Mouse (Mus musculus) cerebellum, adult 2 months (tissue): Measurements from ENCODE around the gene H1fx. TPM values are rescaled to one million over a fixed set of nuclear protein-coding genes. Genes with fewer than 3 reads are reported as not detected.
A peak's percentile ranks its signal among the peaks of the same experiment; 100 is the strongest.

Experiments used
- DNase-seq, 2 experiments: peaks; one replicate each; pipeline ENCODE4 v3.0.0; 2021
- H3K27ac ChIP-seq: fragments of 200-500 bp; 2 replicates; pipeline ENCODE4 v1.5.1; 2012; ENCODE audit warnings: low read length, control low read depth, inconsistent platforms; ENCODE audit not compliant: insufficient read depth
- H3K27me3 ChIP-seq: fragments of 200-500 bp; 2 replicates; pipeline ENCODE4 v1.6.1; 2012; ENCODE audit warnings: inconsistent platforms, mild to moderate bottlenecking, low read length, moderate library complexity; ENCODE audit not compliant: control insufficient read depth, insufficient read depth
- H3K4me1 ChIP-seq: fragments of 200-500 bp; 2 replicates; pipeline ENCODE4 v1.6.1; 2011; ENCODE audit warnings: low read length; ENCODE audit not compliant: control insufficient read depth, insufficient read depth
- H3K4me3 ChIP-seq: fragments of 200-500 bp; replicated peaks from 2 replicates; pipeline ENCODE3; 2011; ENCODE audit warnings: mild to moderate bottlenecking, low read depth, low read length, control low read depth; ENCODE audit not compliant: insufficient read depth
- CTCF ChIP-seq: fragments of 200-500 bp; IDR thresholded peaks from 2 replicates; pipeline ENCODE4 v1.5.1; 2011; ENCODE audit warnings: low read depth, mild to moderate bottlenecking, control low read depth, low read length, moderate library complexity, borderline replicate concordance; ENCODE audit not compliant: insufficient read depth
- POLR2A ChIP-seq: fragments of 200-500 bp; IDR thresholded peaks from 2 replicates; pipeline ENCODE4 v1.6.1; 2011; ENCODE audit warnings: low read length, control low read depth, borderline replicate concordance; ENCODE audit not compliant: insufficient read depth
- WGBS: fragments of 180-500 bp; shearing (Covaris S2); methylation state at CpG from one replicate; pipeline ENCODE4 v1.1.7; 2018; 5-methylcytosine and 5-hydroxymethylcytosine counted together
- polyA plus RNA-seq: library from polyadenylated mRNA; depleted of rRNA; stranded (reverse); fragments of >200 nt; gene quantifications from 2 replicates; pipeline ENCODE4 v1.2.3, GENCODE M21; 2012

Gene H1fx
- polyA plus RNA-seq, 1 experiment, result 38.2 TPM

DNA sequence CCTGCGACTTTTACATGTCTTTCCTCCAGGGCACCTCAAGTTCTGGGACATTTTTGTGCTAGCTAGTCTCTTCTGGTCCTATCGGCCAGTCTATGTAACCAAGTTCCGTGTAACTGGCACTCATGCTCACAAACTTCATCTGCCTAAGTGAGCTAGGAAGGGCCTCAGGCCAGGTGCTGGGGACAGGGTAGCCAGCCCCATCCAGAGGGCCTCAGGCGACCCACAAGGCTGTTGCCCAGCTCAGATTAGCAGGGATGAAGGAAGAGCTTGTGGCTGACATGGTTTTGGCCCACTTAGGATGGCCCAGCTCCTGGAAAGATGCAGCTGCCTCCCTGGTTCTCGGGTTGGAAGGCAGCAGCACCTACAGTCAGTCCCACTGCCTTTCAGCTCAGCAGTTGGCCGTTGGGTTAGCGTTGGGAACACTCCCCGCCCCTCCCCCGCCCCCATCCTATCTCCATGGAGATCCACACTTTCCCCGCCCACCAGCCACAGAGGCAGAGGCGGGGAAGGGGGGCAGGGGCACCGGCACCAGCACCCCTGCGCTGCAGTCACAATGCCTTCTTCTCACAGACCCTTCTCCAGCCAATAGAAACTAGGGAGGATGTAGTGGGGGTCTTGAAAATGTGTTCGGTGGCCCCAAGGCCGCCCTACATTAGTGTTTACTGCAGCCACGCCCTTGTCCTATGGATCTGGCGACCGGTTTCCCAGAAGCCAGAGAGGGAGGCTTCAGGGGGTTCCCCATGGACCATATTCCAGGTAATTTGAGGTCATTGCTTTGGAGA is 12.5 kb upstream of the H1fx start:
- 19% methylated on average over 18 of the region's 18 CpGs for WGBS
- DNase-seq, result no peak
- Histone ChIP-seq H3K4me1 (peaks cover 4% of the 10 kb centered on the region; the same call in 1 of the 2 replicates), H3K27ac (no peak overlapping the region), H3K4me3 (no peak overlapping the region), H3K27me3 (no peaks in the 10 kb centered on the region)
- no peak for TF ChIP-seq POLR2A
- TF ChIP-seq CTCF, result no peak

DNA sequence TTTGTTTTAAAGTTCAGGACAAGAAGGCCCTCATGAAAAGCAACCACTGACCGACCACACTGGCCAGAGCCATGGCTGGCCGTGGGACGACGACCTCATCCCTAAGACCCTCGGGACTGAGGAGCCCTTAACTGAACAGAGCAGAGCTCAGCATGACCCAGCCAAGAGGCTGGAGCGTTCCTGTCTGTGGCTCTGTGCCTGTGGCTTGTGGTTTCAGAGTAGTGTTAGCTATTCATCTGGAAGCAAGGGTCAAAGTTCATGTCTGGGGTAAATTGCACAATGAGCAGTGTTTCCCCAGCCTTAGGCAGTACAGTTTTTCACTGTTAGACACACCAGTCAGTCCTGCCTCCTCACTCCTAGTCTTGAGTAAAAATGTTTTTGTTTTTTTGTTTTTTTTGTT is 11.3 kb upstream of the H1fx start:
- DNase-seq, result no peak
- Histone ChIP-seq H3K4me3 (no peak overlapping the region), H3K4me1 (peaks cover 4% of the 10 kb centered on the region; the same call in 1 of the 2 replicates), H3K27ac (no peak overlapping the region), H3K27me3 (no peaks in the 10 kb centered on the region)
- WGBS, result 44% methylated on average over 6 of the region's 6 CpGs
- no peak for TF ChIP-seq POLR2A
- TF ChIP-seq CTCF, result no peak

DNA sequence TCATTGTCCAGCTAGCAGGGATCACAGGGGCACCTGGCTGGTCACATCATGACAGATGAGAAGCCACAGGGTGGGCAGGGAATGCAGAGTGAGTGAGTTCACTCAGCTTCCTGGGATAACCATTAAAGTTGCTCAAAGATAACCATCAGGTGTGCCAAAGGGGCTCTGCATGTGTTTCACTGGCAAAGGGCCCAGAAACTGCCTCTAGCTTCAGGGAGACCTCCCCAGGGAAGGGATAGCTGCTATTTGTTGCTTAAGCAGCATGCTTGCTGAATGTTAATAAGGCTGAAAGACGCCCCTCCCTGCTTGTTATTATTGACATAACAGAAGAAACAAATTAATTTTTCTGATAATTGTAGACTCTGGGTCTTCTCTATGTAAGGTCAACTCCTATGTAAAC is 10.4 kb upstream of the H1fx start:
- Histone ChIP-seq H3K4me3 (no peak overlapping the region), H3K27me3 (no peaks in the 10 kb centered on the region), H3K27ac (no peak overlapping the region), H3K4me1 (peaks cover 4% of the 10 kb centered on the region; the same call in 1 of the 2 replicates)
- 68% methylated on average over 1 of the region's 1 CpGs for WGBS
- no peak for TF ChIP-seq POLR2A
- TF ChIP-seq CTCF, result no peak
- DNase-seq, result no peak

DNA sequence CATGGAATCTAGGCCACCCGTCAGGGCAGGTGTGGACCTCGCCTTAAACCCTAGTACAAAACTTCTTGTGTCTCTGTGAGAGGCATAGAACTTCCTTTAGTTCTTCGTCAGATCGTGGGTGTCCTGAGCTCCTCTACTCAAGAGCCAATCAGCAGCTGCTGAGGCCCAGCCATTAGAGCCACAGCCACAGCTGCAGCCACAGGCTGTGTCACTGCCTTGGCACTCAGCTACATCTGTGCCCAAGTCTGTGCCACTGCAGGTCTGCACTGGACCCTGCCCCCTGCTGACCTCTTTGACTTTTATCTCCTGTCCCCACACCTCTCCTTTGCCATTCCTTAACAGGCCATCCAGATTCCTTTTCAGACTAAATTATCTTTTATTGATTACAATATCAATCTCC is 9.8 kb upstream of the H1fx start:
- DNase-seq, result no peak
- TF ChIP-seq CTCF (no peak), POLR2A (no peak)
- Histone ChIP-seq H3K27me3 (no peaks in the 10 kb centered on the region), H3K4me3 (no peak overlapping the region), H3K27ac (no peak overlapping the region), H3K4me1 (peaks cover 4% of the 10 kb centered on the region; the same call in 1 of the 2 replicates)
- 68% methylated on average over 4 of the region's 4 CpGs for WGBS

DNA sequence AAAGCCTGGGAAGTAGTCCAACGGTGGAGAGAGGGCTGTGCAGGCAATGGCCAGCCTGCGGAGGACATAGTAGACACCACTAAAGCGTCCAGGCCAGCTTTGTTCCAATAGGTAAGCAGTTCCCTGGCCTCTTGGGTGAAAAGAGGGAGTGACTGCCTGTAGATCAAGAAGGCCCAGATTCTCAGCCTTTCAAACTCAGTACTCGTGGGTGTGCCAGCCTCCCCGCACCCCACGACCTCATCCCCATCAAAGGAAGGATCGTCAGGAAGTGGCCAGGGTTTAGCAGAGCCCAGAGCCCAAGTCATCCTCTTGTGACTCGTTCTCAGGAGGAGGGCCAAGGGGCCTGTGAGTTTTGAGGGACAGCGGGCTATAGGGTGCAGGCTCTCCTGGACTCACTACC is 1.1 kb upstream of the H1fx start:
- H3K27ac ChIP-seq, result no peak overlapping the region
- TF ChIP-seq CTCF, result no peak
- no peak for TF ChIP-seq POLR2A

DNA sequence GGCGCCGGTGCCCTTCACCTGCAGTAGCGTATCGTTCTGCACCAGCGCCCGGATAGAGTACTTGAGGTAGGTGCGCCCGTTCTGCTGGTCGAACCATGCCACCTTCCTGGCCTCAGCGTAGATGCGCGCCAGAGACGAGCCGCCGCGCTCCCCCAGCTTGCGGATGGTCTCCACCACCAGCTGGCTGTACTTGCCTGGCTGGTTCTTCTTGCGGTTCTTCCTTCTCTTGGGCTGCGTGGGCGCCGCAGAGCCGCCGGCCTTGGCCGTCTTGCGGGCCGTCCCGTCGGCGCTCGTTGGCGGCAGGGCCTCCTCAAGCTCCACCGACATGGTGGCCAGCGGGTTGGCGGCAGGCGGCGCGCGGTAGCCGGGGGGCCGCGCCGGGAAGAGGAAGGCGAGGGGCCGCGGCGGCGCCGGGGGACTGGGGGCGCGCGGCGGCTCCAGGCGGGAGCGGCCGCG is 379 bp downstream of the H1fx start:
- Histone ChIP-seq H3K4me3 (peak overlapping the region; percentile 56), H3K27me3 (no peaks in the 10 kb centered on the region), H3K4me1 (peaks cover 8% of the 10 kb centered on the region; the same call in 1 of the 2 replicates), H3K27ac (peak overlapping the region; percentile 18)
- DNase-seq, result peak; percentile 45 to 63
- under 1% methylated on average over 54 of the region's 56 CpGs for WGBS
- TF ChIP-seq CTCF (no peak), POLR2A (no peak)

More for the DNA sequence above, 1.1 kb upstream of the H1fx start:
- Histone ChIP-seq H3K4me1 (peaks cover 8% of the 10 kb centered on the region; the same call in 1 of the 2 replicates), H3K27me3 (no peaks in the 10 kb centered on the region), H3K4me3 (peak overlapping the region; percentile 51)
- DNase-seq, result no peak
- 44% methylated on average over 9 of the region's 9 CpGs for WGBS

DNA sequence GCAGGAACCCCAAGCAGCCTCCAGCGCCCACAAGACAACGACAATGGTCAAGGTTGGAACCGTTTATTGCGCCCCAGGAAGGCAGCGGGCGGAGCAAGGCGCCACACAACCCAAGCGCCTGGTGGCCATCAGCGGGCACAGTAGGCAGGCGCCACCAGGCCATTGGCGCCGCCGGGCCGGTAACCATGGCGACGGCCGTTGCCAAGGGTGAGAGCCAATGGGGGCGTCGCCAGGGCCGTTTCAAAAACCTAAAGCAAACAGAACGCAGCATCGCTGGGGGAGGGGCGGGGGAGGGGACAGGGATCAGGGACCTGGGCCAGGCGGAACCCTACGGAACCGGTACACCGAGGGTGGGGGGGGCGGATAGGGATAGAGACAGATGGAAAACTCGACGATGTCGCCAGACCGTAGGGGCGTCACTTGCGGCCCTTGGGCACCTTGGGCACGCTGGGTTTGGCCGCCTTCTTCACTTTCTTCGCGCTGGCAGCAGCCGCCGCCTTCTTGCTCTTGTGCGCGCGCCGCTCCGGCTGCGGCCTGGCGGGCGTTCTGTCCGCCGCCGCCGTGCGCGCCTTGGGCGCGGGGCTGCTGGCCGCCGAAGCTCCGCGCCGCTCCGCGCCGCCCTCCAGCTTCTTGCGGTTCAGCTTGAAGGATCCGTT is 935 bp downstream of the H1fx start:
- WGBS, result under 1% methylated on average over 66 of the region's 66 CpGs
- TF ChIP-seq CTCF, result peak; percentile 20; the same call in 1 of the 2 replicates
- no peak for TF ChIP-seq POLR2A
- H3K27ac ChIP-seq, result peak overlapping the region; percentile 18
- H3K4me3 ChIP-seq, result peak overlapping the region; percentile 56
- H3K27me3 ChIP-seq, result no peaks in the 10 kb centered on the region
- peak; percentile 80 to 85 for DNase-seq
- H3K4me1 ChIP-seq, result peaks cover 8% of the 10 kb centered on the region; the same call in 1 of the 2 replicates

DNA sequence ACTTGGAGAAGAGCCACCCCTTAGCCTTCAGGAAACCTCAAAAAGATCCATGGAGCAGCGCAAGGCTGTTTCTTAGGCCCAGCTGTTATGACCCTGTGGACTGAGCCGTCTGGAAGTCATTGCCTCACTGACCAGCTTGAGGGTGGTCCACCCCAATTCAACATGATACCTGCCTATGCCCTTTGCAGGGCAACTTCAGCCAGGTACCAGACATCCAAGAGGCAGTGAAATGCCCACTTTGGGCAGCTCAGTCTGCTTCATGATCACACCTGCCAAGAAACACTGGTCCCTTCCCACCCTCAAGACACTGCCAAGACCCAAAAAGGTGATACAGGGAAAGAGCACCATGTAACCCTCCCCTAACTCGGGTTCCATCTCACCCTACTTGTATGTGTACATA is 1.7 kb downstream of the H1fx start:
- no peaks in the 10 kb centered on the region for H3K27me3 ChIP-seq
- H3K4me1 ChIP-seq, result peaks cover 8% of the 10 kb centered on the region; the same call in 1 of the 2 replicates
- H3K4me3 ChIP-seq, result no peak overlapping the region
- no peak for DNase-seq
- no peak for TF ChIP-seq POLR2A
- no peak for TF ChIP-seq CTCF
- H3K27ac ChIP-seq, result no peak overlapping the region
- WGBS, result 73% methylated on average over 3 of the region's 3 CpGs
